Mouse (Mus musculus) forebrain, embryonic 10.5 days (tissue): ENCODE measurements around the gene Qpct. TPM values are rescaled to one million over a fixed set of nuclear protein-coding genes. Genes with fewer than 3 reads are reported as not detected.
"Not testable (repeated sequence)": the region's sequence is repeated elsewhere in the genome, so short reads cannot be mapped to it uniquely, and the experiment has no call there.

ENCODE experiments used
- DNase-seq: peaks from one replicate; pipeline ENCODE4 v3.0.0-alpha.2; 2017; ENCODE audit warnings: low spot score; ENCODE audit errors: extremely low spot score
- H3K27ac ChIP-seq: fragments of 300-500 bp; sonication (generic); 2 replicates; pipeline ENCODE4 v1.5.1; 2016; ENCODE audit warnings: mild to moderate bottlenecking
- H3K27me3 ChIP-seq: fragments of 300-500 bp; sonication (generic); 2 replicates; pipeline ENCODE4 v1.6.1; 2016; ENCODE audit warnings: mild to moderate bottlenecking; ENCODE audit not compliant: poor library complexity, severe bottlenecking
- H3K36me3 ChIP-seq: fragments of 300-500 bp; sonication (generic); replicated peaks from 2 replicates; pipeline ENCODE4 v1.6.1; 2016; ENCODE audit warnings: mild to moderate bottlenecking, moderate library complexity
- H3K4me1 ChIP-seq: fragments of 300-500 bp; sonication (generic); 2 replicates; pipeline ENCODE4 v1.6.1; 2016
- H3K4me3 ChIP-seq: fragments of 300-500 bp; sonication (generic); 2 replicates; pipeline ENCODE4 v1.5.1; 2016; ENCODE audit warnings: mild to moderate bottlenecking, moderate library complexity
- H3K9me3 ChIP-seq: fragments of 300-500 bp; sonication (generic); 2 replicates; pipeline ENCODE4 v1.6.1; 2016; ENCODE audit warnings: mild to moderate bottlenecking, moderate library complexity
- whole genome bisulfite sequencing: fragments of 180-500 bp; shearing (Covaris S2); methylation state at CpG from one replicate; pipeline ENCODE4 v1.1.7; 2016; 5-methylcytosine and 5-hydroxymethylcytosine counted together
- polyA plus RNA-seq: library from polyadenylated mRNA; unstranded; fragments of >200 nt; fragmentation: Nextera tagmentation; extraction: Ambion mirVana; gene quantifications from 2 replicates; pipeline ENCODE4 v1.2.1, GENCODE M21; 2016

The Qpct gene
- polyA plus RNA-seq, 1 experiment from 2014 or later = 4.1 TPM

GRCm38 (mm10) chr17:79091710-79092109 is 40.0 kb downstream of the Qpct start:
- WGBS = 78% methylated on average over 1 of the region's 1 CpGs
- Histone ChIP-seq H3K36me3 (no peaks in the 10 kb centered on the region), H3K9me3 (no peaks in the 10 kb centered on the region), H3K27ac (no peak overlapping the region), H3K27me3 (no peaks in the 10 kb centered on the region), H3K4me3 (no peak overlapping the region), H3K4me1 (no peaks in the 10 kb centered on the region)
- DNase-seq = no peak

DNA sequence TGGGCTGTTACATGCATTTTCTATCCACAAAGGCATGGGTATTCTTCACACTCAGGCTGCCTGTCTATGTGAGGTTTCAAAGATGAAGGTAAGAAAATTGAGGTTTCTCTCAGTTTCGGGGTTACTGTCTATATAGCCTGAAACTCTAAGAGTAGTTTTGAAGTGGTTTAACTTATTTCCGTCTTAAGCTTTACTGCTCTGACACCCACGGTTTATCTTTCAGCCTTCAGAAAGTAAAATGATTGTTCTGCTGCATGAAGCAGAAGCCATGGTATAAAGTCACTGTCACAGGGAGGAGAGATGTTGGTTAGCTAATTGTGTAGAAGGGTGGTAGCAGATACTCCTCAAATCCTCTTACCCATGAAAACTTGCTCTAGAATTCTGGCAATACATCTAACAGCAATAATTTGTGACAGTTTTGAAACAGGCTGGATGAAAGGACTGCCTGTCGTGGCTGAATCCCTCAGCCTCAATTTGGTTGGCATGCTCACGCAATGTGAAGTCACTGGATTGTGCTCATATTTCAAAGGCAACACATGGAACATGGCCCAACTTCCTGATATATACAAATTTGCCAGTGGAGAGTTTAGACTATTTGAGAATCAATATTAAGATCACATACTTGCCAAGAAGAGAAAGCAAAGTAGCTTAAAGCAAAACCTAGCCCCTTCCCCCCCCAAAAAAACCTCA is 41.7 kb downstream of the Qpct start:
- no peak overlapping the region for H3K27ac ChIP-seq
- 85% methylated on average over 5 of the region's 5 CpGs for WGBS
- no peaks in the 10 kb centered on the region for H3K27me3 ChIP-seq
- no peaks in the 10 kb centered on the region for H3K9me3 ChIP-seq
- H3K36me3 ChIP-seq = no peaks in the 10 kb centered on the region
- H3K4me3 ChIP-seq = no peak overlapping the region
- DNase-seq = no peak
- H3K4me1 ChIP-seq = no peaks in the 10 kb centered on the region

DNA sequence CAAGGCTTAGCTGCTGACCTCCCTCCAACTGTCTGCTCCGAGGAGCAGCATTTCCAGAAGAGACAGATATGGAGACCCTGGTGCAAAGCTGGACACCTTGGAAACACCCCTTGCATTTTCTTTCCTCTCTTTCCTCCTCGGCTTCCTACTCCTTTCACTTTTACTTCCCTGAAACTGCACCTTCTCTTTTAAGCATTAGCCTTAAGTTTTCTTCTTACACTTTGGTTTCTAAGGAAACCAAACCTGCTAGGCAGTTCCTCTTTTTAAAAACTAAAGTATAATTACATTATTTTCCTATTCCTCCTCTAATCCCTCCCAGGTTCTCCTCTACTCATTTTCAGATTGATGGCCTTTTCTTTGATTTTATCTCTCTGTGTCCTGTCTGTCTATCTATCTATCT is 43.9 kb downstream of the Qpct start:
- Histone ChIP-seq H3K27ac (no peak overlapping the region), H3K36me3 (no peaks in the 10 kb centered on the region), H3K9me3 (no peaks in the 10 kb centered on the region), H3K4me1 (no peaks in the 10 kb centered on the region), H3K4me3 (no peak overlapping the region), H3K27me3 (no peaks in the 10 kb centered on the region)
- 82% methylated on average over 2 of the region's 2 CpGs for WGBS
- DNase-seq = no peak

DNA sequence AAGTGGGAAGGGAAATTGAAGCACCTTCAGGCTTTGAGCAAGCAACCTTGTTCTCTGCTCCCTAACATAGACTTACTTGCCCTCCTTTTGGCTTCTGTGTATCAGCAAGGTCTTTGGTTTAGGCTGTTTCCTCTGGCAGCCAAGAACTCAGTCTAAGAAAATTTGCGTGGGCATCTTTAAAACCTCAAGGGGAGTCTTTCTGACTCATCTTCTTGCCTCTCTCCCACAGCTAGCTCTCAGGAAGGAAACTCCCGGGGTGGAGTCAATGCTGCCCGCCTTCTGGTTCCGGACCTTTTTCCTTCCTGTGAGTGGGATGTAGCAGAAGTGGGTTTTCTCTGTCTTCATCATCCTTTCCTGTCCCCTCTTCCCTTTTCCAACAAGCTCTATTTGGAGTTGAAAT is 48.2 kb downstream of the Qpct start:
- Histone ChIP-seq H3K4me3 (no peak overlapping the region), H3K27ac (no peak overlapping the region), H3K36me3 (no peaks in the 10 kb centered on the region), H3K27me3 (no peaks in the 10 kb centered on the region), H3K4me1 (no peaks in the 10 kb centered on the region), H3K9me3 (no peaks in the 10 kb centered on the region)
- no peak for DNase-seq
- 87% methylated on average over 4 of the region's 4 CpGs for WGBS

DNA sequence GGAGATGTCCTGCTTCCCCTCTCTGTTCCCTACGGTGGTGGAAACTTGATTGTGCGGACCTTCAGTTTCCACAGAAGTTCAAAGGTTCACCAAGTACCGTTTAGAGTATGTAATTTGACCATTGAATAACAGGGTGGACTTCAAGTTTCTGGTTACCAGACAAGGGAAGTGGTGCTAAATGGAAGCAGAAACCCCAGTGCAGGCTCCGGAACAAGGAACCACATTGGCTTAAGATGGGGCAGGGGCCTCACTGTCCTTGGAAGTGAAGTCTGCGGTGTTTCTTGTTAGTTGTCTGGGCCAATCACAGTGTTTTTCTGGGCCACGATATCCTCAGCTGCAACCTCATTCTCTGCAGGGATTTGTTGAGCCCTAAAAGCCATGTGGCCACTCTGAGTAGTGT is 56.5 kb downstream of the Qpct start:
- Histone ChIP-seq H3K4me3 (no peak overlapping the region), H3K27me3 (no peaks in the 10 kb centered on the region), H3K27ac (no peak overlapping the region), H3K4me1 (no peaks in the 10 kb centered on the region), H3K9me3 (no peaks in the 10 kb centered on the region), H3K36me3 (no peaks in the 10 kb centered on the region)
- WGBS = 72% methylated on average over 6 of the region's 6 CpGs
- no peak for DNase-seq

DNA sequence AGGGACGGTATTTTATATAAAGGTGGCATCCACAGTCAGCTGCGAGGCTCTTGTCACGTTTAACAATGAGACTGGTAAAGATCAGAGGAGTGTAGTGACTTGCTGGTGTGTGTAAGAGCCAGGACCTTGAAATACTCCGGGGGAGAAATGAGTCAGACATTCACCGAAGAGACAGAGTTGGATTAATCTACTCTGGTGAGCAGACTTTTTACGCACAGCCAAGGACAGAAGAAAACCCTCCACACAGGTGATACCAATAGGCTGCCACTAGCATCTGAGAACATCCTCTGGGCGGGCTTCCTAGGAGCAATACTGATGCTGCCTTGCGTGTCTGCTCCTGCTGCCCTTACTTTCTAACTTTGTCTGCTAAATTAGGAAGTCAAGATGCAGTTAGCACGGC is 57.9 kb downstream of the Qpct start:
- H3K36me3 ChIP-seq = no peaks in the 10 kb centered on the region
- WGBS = 85% methylated on average over 9 of the region's 9 CpGs
- no peaks in the 10 kb centered on the region for H3K27me3 ChIP-seq

DNA sequence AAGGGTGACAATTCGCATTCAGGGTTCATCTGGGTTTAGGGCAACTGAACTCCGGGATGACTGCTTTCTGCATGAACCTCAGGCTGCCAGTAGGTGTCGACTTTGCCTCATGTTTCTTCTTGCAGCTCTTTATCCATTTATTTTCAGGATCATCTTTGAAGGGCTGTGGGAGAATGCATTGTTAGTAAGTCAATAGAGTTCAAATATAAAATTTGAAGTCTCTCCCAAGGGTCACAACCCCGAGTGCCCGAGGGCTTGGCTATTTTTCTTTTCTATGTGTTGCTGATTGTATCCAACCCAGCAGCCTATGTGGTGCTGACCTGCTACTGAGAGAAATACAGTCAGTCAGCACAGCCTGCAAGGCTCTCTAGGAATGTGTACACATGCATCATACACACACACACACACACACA is 59.2 kb downstream of the Qpct start:
- Histone ChIP-seq H3K4me1 (no peaks in the 10 kb centered on the region), H3K36me3 (no peaks in the 10 kb centered on the region), H3K27ac (no peak overlapping the region), H3K27me3 (no peaks in the 10 kb centered on the region), H3K9me3 (no peaks in the 10 kb centered on the region), H3K4me3 (no peak overlapping the region)
- DNase-seq = peak; percentile 39
- WGBS = 33% methylated on average over 5 of the region's 5 CpGs

More for the DNA sequence above, 57.9 kb downstream of the Qpct start:
- Histone ChIP-seq H3K9me3 (no peaks in the 10 kb centered on the region), H3K27ac (no peak overlapping the region), H3K4me3 (no peak overlapping the region), H3K4me1 (no peaks in the 10 kb centered on the region)
- no peak for DNase-seq

DNA sequence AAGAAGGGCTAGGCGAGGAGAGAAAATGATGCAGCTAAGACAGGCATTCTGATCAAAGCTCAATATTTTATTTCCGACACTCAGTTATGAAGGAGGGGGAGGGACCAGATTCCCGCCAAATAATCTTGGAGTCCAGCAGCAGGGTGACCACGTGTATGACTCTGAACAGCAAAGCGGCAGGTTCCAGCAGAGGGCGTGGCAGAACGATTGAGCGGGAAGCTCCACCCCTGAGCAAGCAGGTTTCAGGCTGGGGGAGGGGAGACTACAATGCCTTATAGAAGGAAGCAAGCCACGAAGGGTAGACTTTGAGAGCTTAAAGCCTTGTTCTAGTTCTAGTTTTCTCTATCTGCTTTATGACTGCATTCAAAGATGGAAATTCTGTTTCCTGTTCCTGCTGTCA is 63.5 kb downstream of the Qpct start:
- H3K27me3 ChIP-seq, H3K27ac ChIP-seq, H3K9me3 ChIP-seq, H3K36me3 ChIP-seq, H3K4me1 ChIP-seq, H3K4me3 ChIP-seq, DNase-seq: not testable (repeated sequence)
- WGBS = 61% methylated on average over 9 of the region's 9 CpGs

DNA sequence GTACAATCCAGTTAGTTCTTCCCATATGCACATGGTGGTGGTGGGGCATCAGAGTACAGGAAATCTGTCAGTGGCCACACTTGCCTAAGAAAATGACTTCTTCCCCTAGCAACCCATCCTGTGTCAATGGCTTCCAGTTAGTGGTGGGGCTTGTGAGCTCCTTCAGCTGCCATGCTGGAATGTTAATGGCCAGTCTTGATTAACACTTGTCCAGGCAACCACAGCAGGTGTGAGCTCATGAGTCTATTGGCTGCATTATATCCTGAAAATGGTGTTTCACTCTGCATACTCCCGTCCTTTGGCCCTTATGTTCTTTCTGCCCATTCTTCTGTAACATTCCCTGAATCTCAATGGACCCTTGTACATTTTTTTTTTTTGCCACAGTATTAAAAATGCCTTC is 67.4 kb downstream of the Qpct start:
- H3K27me3 ChIP-seq = no peaks in the 10 kb centered on the region
- WGBS = 70% methylated on average over 1 of the region's 1 CpGs

GRCm38 (mm10) chr17:79120269-79120668 is 68.6 kb downstream of the Qpct start:
- Histone ChIP-seq H3K4me1 (no peaks in the 10 kb centered on the region), H3K27ac (no peak overlapping the region), H3K36me3 (no peaks in the 10 kb centered on the region), H3K9me3 (peaks cover 7% of the 10 kb centered on the region), H3K4me3 (no peak overlapping the region), H3K27me3 (no peaks in the 10 kb centered on the region)
- WGBS = 86% methylated on average over 3 of the region's 3 CpGs
- no peak for DNase-seq

More for the DNA sequence above, 67.4 kb downstream of the Qpct start:
- H3K36me3 ChIP-seq = no peaks in the 10 kb centered on the region
- H3K4me3 ChIP-seq = no peak overlapping the region
- H3K27ac ChIP-seq = no peak overlapping the region
- H3K9me3 ChIP-seq = peaks cover 7% of the 10 kb centered on the region
- DNase-seq = no peak
- no peaks in the 10 kb centered on the region for H3K4me1 ChIP-seq

DNA sequence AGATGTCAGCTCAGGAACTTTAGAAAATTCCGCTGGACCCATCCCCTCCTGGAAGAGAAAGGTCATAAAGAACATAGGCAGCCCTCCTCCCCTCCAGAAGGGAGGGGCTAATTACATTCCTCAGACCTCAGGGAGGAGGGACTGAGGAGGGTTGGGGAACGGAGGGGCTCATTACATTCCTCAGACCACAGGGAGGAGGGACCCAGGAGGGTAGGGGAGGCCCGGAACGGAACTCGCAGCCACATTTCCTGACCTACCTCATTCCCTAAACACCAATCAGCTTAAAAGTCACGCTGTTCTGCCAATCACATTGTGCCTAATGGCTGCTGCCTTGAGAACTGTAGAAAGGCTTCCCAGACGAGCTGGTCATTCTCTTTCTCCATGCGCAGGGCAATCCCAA is 82.0 kb downstream of the Qpct start:
- DNase-seq = no peak
- 0 out of 2 replicates have a peak, but pooled peaks cover 5% of the 10 kb centered on the region for H3K4me1 ChIP-seq
- H3K27ac ChIP-seq = no peak overlapping the region
- no peak overlapping the region for H3K4me3 ChIP-seq
- no peaks in the 10 kb centered on the region for H3K36me3 ChIP-seq
- no peaks in the 10 kb centered on the region for H3K9me3 ChIP-seq
- 67% methylated on average over 8 of the region's 8 CpGs for WGBS
- H3K27me3 ChIP-seq = no peaks in the 10 kb centered on the region

DNA sequence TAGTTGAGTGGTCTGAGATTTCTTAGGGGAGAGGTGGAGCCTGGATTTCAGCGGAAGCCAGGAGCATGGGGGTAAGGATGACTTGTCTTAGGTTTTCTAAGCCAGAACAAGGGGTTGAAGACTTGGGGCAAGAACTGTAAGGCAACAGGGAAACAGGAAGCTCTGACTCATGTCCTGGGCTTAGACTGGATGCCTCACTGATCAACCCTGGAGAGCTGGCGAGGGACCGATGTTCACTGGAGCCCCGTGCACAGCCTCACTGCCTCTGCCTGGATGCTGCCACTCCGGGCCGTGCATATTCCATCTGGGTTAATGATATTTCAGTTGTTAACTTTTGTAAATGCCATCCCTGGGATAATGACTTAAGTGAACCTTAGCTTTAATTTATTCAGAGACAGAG is 84.1 kb downstream of the Qpct start:
- Histone ChIP-seq H3K27ac (no peak overlapping the region), H3K36me3 (no peaks in the 10 kb centered on the region), H3K4me1 (0 out of 2 replicates have a peak, but pooled peaks cover 5% of the 10 kb centered on the region), H3K9me3 (no peaks in the 10 kb centered on the region), H3K27me3 (no peaks in the 10 kb centered on the region), H3K4me3 (no peak overlapping the region)
- DNase-seq = no peak
- 94% methylated on average over 6 of the region's 6 CpGs for WGBS

DNA sequence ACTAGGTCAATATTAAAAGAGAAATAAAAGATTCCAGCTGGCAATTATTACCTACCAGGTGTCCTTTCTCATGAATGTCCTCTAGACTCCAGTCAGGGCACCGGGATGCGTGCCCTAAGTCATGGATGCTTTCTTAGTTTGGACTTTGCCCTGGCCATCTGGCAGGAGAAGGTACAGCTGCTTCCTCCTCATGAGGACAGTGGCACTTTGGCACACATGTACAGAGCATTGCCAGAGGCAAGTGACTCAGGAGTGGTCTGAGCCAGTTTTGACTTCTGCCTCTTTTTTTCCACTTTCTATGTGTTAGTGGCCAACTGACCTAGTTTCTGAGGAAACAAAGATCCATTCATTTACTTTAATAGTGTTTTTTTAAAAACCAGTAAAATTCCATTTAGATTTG is 84.7 kb downstream of the Qpct start:
- WGBS = 94% methylated on average over 2 of the region's 2 CpGs
- no peaks in the 10 kb centered on the region for H3K36me3 ChIP-seq
- no peak for DNase-seq

More for the DNA sequence above, 84.7 kb downstream of the Qpct start:
- 0 out of 2 replicates have a peak, but pooled peaks cover 5% of the 10 kb centered on the region for H3K4me1 ChIP-seq
- no peaks in the 10 kb centered on the region for H3K27me3 ChIP-seq
- H3K9me3 ChIP-seq = no peaks in the 10 kb centered on the region
- H3K27ac ChIP-seq = no peak overlapping the region
- no peak overlapping the region for H3K4me3 ChIP-seq
